In the genomic region with DNA sequence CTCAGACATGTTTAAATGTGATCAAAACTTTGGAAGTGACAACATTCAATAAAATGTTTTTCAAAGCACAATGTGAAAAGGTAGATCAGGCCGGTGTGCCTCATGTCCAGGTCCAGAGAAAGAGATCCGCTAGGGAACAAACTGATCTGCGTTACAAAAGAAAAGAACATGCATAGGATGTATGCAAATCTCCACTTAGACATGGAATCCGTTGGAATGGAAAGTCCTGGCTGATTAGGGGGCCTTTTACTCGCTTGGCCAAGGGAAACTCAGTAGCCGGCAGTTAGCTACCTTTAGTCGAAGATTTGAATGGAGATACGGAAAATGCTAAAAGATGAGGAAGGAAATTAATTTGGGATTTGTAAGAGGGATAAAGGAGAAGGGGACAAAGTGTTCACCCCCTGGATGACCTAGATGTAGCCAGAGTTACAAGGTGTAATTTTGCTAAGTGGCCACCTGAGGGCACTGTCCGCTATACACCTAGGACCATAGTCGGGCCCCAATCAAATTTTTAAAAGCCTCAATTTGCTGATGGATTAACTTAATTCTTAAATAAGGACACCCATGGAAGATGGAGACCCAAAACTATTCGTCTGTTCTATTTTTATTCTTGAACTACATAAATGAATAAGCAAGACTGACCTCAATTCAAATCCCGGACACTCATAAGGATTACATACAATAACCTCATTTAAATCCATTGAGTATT, we compare ENCODE assay signal across 10 mouse cellular contexts.
DNase-seq lines count a peak whose midpoint lies in the region; ATAC-seq and TF ChIP-seq lines count a peak whose summit lies in the region.
"Had no signal": no experiment of that assay in that cellular context is flagged by ENCODE, and none has a peak within 500 bp of the region (broad histone marks: within the 10 kb centered on the region; RNA-seq: fewer than 3 reads in every experiment).

No protein-coding gene starts in this region.

- TF ChIP-seq POLR2A in bone marrow, adult 2 months (IDR thresholded peaks at IDR 0.05; ENCODE audit: borderline replicate concordance, control insufficient read depth, low read depth, low read length) = no peak
- no peak for TF ChIP-seq POLR2A in myocyte (IDR thresholded peaks at IDR 0.05; ENCODE audit: insufficient read length, low read depth)

- peak; percentile 69 for TF ChIP-seq CTCF in intestine, postnatal 0 days (IDR thresholded peaks at IDR 0.05; ENCODE audit: low read depth)
- TF ChIP-seq CTCF in bone marrow, adult 2 months (IDR thresholded peaks at IDR 0.05; ENCODE audit: control insufficient read depth, insufficient read depth, low read length) = peak; percentile 43; the same call in 1 of the 2 replicates

- no peak for ATAC-seq in intestine, postnatal 0 days
- ATAC-seq in intestine, embryonic 15.5 days = no peak
- ATAC-seq in CD4-positive, CD25-positive, alpha-beta regulatory T cell, adult 4 months = peak; percentile 57
- ATAC-seq in forebrain, embryonic 13.5 days = peak; percentile 57
- ATAC-seq in inflammation-experienced regulatory T-cells, adult 6 months = no peak

- no peaks in the 10 kb centered on the region for H3K36me3 ChIP-seq in intestine, postnatal 0 days (ENCODE audit: control insufficient read depth, insufficient read depth)
- H3K36me3 ChIP-seq in intestine, embryonic 15.5 days = no peaks in the 10 kb centered on the region
- no peaks in the 10 kb centered on the region for H3K36me3 ChIP-seq in forebrain, embryonic 13.5 days (ENCODE audit: poor library complexity, severe bottlenecking)
- H3K36me3 ChIP-seq in myocyte (ENCODE audit: control insufficient read depth, insufficient read depth) = no peaks in the 10 kb centered on the region
- H3K36me3 ChIP-seq: embryonic facial prominence, embryonic 13.5 days; liver, embryonic 15.5 days had no signal

- H3ac ChIP-seq in myocyte (ENCODE audit: control insufficient read depth, insufficient read length) = no peak overlapping the region

- no peaks in the 10 kb centered on the region for H3K9me3 ChIP-seq in intestine, postnatal 0 days (ENCODE audit: control insufficient read depth)
- H3K9me3 ChIP-seq in intestine, embryonic 15.5 days = no peaks in the 10 kb centered on the region
- H3K9me3 ChIP-seq in forebrain, embryonic 13.5 days (replicated peaks) = no peaks in the 10 kb centered on the region
- H3K9me3 ChIP-seq: embryonic facial prominence, embryonic 13.5 days; liver, embryonic 15.5 days had no signal

- no peaks in the 10 kb centered on the region for H3K27me3 ChIP-seq in intestine, postnatal 0 days (replicated peaks; ENCODE audit: control insufficient read depth, insufficient read depth, low read length)
- no peaks in the 10 kb centered on the region for H3K27me3 ChIP-seq in intestine, embryonic 15.5 days (replicated peaks)
- no peaks in the 10 kb centered on the region for H3K27me3 ChIP-seq in forebrain, embryonic 13.5 days
- H3K27me3 ChIP-seq in myocyte (ENCODE audit: control insufficient read depth, insufficient read depth, insufficient read length) = no peaks in the 10 kb centered on the region
- H3K27me3 ChIP-seq: liver, embryonic 15.5 days had no signal

- no peak overlapping the region for H3K4me2 ChIP-seq in intestine, postnatal 0 days (replicated peaks; ENCODE audit: low read depth)
- H3K4me2 ChIP-seq in intestine, embryonic 15.5 days (replicated peaks) = no peak overlapping the region
- no peak overlapping the region for H3K4me2 ChIP-seq in forebrain, embryonic 13.5 days
- peak overlapping the region; percentile 61 for H3K4me2 ChIP-seq in myocyte (ENCODE audit: low read depth)
- H3K4me2 ChIP-seq: liver, embryonic 15.5 days had no signal

- no peak overlapping the region for H3K9ac ChIP-seq in intestine, postnatal 0 days (ENCODE audit: low read depth, low read length)
- no peak overlapping the region for H3K9ac ChIP-seq in intestine, embryonic 15.5 days
- no peak overlapping the region for H3K9ac ChIP-seq in forebrain, embryonic 13.5 days
- H3K9ac ChIP-seq: embryonic facial prominence, embryonic 13.5 days; liver, embryonic 15.5 days had no signal

- no peaks in the 10 kb centered on the region for H3K79me2 ChIP-seq in myocyte (ENCODE audit: control insufficient read depth, insufficient read depth)

- no peaks in the 10 kb centered on the region for H3K4me1 ChIP-seq in intestine, postnatal 0 days (replicated peaks; ENCODE audit: control insufficient read depth, insufficient read depth, low read length)
- no peaks in the 10 kb centered on the region for H3K4me1 ChIP-seq in intestine, embryonic 15.5 days (replicated peaks)
- H3K4me1 ChIP-seq in bone marrow, adult 2 months (ENCODE audit: control insufficient read depth, insufficient read depth, low read length) = no peaks in the 10 kb centered on the region
- peaks cover 17% of the 10 kb centered on the region; the same call in 1 of the 2 replicates for H3K4me1 ChIP-seq in forebrain, embryonic 13.5 days
- H3K4me1 ChIP-seq: liver, embryonic 15.5 days had no signal

- H3K4me3 ChIP-seq in intestine, postnatal 0 days (ENCODE audit: low read depth, low read length) = no peak overlapping the region
- no peak overlapping the region for H3K4me3 ChIP-seq in intestine, embryonic 15.5 days (replicated peaks)
- no peak overlapping the region for H3K4me3 ChIP-seq in bone marrow, adult 2 months (replicated peaks; ENCODE audit: control insufficient read depth, low read depth, low read length)
- H3K4me3 ChIP-seq in forebrain, embryonic 13.5 days = no peak overlapping the region
- H3K4me3 ChIP-seq in myocyte = no peak overlapping the region
- H3K4me3 ChIP-seq: embryonic facial prominence, embryonic 13.5 days; liver, embryonic 15.5 days had no signal

- no peak for DNase-seq in left cerebral cortex, adult 11 months (ENCODE audit: low spot score)

- no peak overlapping the region for H3K27ac ChIP-seq in intestine, postnatal 0 days (ENCODE audit: low read depth, low read length)
- no peak overlapping the region for H3K27ac ChIP-seq in intestine, embryonic 15.5 days
- no peak overlapping the region for H3K27ac ChIP-seq in bone marrow, adult 2 months (ENCODE audit: control insufficient read depth, insufficient read depth, low read depth, low read length, poor library complexity)
- no peak overlapping the region for H3K27ac ChIP-seq in forebrain, embryonic 13.5 days
- H3K27ac ChIP-seq: embryonic facial prominence, embryonic 13.5 days; liver, embryonic 15.5 days had no signal

- WGBS in intestine, postnatal 0 days = 46% methylated on average over 12 of the region's 12 CpGs
- WGBS in intestine, embryonic 15.5 days = 55% methylated on average over 12 of the region's 12 CpGs
- WGBS in bone marrow, adult 2 months = 55% methylated on average over 12 of the region's 12 CpGs
- WGBS in forebrain, embryonic 13.5 days = 30% methylated on average over 12 of the region's 12 CpGs

TF ChIP-seq in myocyte, 11 proteins besides CTCF, POLR2A, EP300 and RAD21:
- no peak for TF ChIP-seq CEBPB (IDR thresholded peaks at IDR 0.05; ENCODE audit: insufficient read depth, poor library complexity, severe bottlenecking)
- no peak for TF ChIP-seq TCF3 (IDR thresholded peaks at IDR 0.05; ENCODE audit: insufficient read length, low read depth)
- TF ChIP-seq E2F4 (IDR thresholded peaks at IDR 0.05; ENCODE audit: insufficient read depth) = no peak
- TF ChIP-seq TCF12 (IDR thresholded peaks at IDR 0.05; ENCODE audit: insufficient read depth, poor library complexity, severe bottlenecking) = no peak
- no peak for TF ChIP-seq MAX (IDR thresholded peaks at IDR 0.05; ENCODE audit: low read depth)
- no peak for TF ChIP-seq REST (IDR thresholded peaks at IDR 0.05; ENCODE audit: insufficient read depth, insufficient read length)
- TF ChIP-seq POLR2AphosphoS2 (IDR thresholded peaks at IDR 0.05; ENCODE audit: insufficient read length, low read depth) = no peak
- no peak for TF ChIP-seq MYOG (IDR thresholded peaks at IDR 0.05; ENCODE audit: control insufficient read depth in 1 of 3, insufficient read depth in 1 of 3, insufficient read length in 2 of 3, low read depth in 2 of 3)
- TF ChIP-seq SRF (IDR thresholded peaks at IDR 0.05; ENCODE audit: control insufficient read depth, insufficient read length, low read depth) = no peak
- TF ChIP-seq MYOD1 (IDR thresholded peaks at IDR 0.05; ENCODE audit: control insufficient read depth in 1 of 3, insufficient read length in 2 of 3, low read depth in 2 of 3) = no peak
- TF ChIP-seq USF1 (IDR thresholded peaks at IDR 0.05; ENCODE audit: low read depth) = no peak

Comparison
In these comparisons a context has a peak if more than half of its experiments do, and no peak if none do; other contexts are left out.
1. ATAC-seq: peak in CD4-positive, CD25-positive, alpha-beta regulatory T cell, adult 4 months (single experiment) and forebrain, embryonic 13.5 days (single experiment); none in intestine, postnatal 0 days (single experiment), intestine, embryonic 15.5 days (single experiment) and inflammation-experienced regulatory T-cells, adult 6 months (single experiment).